Mouse (Mus musculus): ENCODE data around the gene AL732309.1. TPM values are rescaled to one million over a fixed set of nuclear protein-coding genes. Genes with fewer than 3 reads are reported as not detected.

Gene AL732309.1
- polyA plus RNA-seq, 1 experiment from 2014 or later = 5.3 TPM

GRCm38 (mm10) chr2:25213266-25213865 lies 33.3 kb downstream of the AL732309.1 start:
- WGBS = 65% methylated on average over 23 of the region's 23 CpGs
- H3K9ac ChIP-seq = no peak overlapping the region
- H3K4me1 ChIP-seq (replicated peaks; ENCODE audit: control insufficient read depth, insufficient read depth, low read length) = peaks cover 17% of the 10 kb centered on the region
- H3K27me3 ChIP-seq (ENCODE audit: control insufficient read depth, insufficient read depth, low read length) = no peaks in the 10 kb centered on the region
- H3K4me3 ChIP-seq (replicated peaks; ENCODE audit: low read length) = no peak overlapping the region
- no peak overlapping the region for H3K27ac ChIP-seq
- no peaks in the 10 kb centered on the region for H3K9me3 ChIP-seq (ENCODE audit: control insufficient read depth, low read length)
- ATAC-seq (ENCODE audit: low FRiP score) (no peak), DNase-seq (ENCODE audit: low spot score) (no peak)
- H3K36me3 ChIP-seq (replicated peaks; ENCODE audit: control insufficient read depth, insufficient read depth) = peaks cover 9% of the 10 kb centered on the region; the same call in 1 of the 2 replicates
- no peak overlapping the region for H3K4me2 ChIP-seq (replicated peaks)

DNA sequence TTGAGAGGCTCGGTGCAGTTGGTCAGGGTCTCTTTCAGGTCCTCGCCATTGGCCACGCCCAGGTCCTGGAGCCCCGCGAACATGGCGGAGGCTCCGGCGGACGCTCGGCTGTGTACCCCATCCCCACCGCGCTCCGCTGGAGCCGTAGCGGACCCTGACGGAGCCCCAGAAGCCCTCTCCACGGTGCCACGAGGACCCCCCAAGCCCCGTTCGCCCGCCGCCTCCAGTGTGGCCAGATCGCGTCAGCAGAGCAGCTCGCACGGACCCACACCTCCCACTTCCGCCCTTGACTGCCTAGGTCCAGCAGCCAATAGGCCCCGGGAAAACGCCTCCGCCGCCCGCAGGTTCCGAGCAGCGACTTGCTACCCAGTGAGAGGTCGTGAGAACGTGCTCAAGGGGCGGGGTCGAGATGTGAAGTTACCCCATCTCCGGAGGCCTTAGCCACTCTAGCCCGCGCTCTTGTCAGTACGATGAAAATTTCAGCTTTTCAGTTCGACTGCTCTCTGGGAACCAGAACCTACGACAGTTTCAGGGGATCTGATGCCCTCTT lies 35.5 kb downstream of the AL732309.1 start, which contains the start of gene Nelfb:
Gene Nelfb, minus strand, starts transcription at position 369 of the 550 bp plus-strand sequence.
- Histone ChIP-seq H3K9me3 (ENCODE audit: control insufficient read depth, low read length) (no peaks in the 10 kb centered on the region), H3K27me3 (ENCODE audit: control insufficient read depth, insufficient read depth, low read length) (no peaks in the 10 kb centered on the region), H3K27ac (peak within 1 kb of the TSS; percentile 93), H3K9ac (peak within 1 kb of the TSS; percentile 95), H3K4me3 (replicated peaks; ENCODE audit: low read length) (peak within 1 kb of the TSS; percentile 97), H3K4me1 (replicated peaks; ENCODE audit: control insufficient read depth, insufficient read depth, low read length) (peaks cover 17% of the 10 kb centered on the region), H3K4me2 (replicated peaks) (peak within 1 kb of the TSS; percentile 90), H3K36me3 (replicated peaks; ENCODE audit: control insufficient read depth, insufficient read depth) (peaks cover 21% of the 10 kb centered on the region)
- 0% methylated on average over 44 of the region's 44 CpGs for WGBS
- peak; percentile 89 for ATAC-seq (ENCODE audit: low FRiP score)
- DNase-seq (ENCODE audit: low spot score) = peak; percentile 83

GRCm38 (mm10) chr2:25210686-25211085 lies 36.0 kb downstream of the AL732309.1 start:
- no peaks in the 10 kb centered on the region for H3K27me3 ChIP-seq (ENCODE audit: control insufficient read depth, insufficient read depth, low read length)
- WGBS = under 1% methylated on average over 24 of the region's 24 CpGs
- peak overlapping the region; percentile 90 for H3K4me2 ChIP-seq (replicated peaks)
- peak overlapping the region; percentile 93 for H3K27ac ChIP-seq
- peaks cover 26% of the 10 kb centered on the region for H3K36me3 ChIP-seq (replicated peaks; ENCODE audit: control insufficient read depth, insufficient read depth)
- no peaks in the 10 kb centered on the region for H3K9me3 ChIP-seq (ENCODE audit: control insufficient read depth, low read length)
- peaks cover 17% of the 10 kb centered on the region for H3K4me1 ChIP-seq (replicated peaks; ENCODE audit: control insufficient read depth, insufficient read depth, low read length)
- peak overlapping the region; percentile 95 for H3K9ac ChIP-seq
- peak overlapping the region; percentile 97 for H3K4me3 ChIP-seq (replicated peaks; ENCODE audit: low read length)
- ATAC-seq (ENCODE audit: low FRiP score) (no peak; the same call in 1 of the 2 replicates), DNase-seq (ENCODE audit: low spot score) (no peak)

GRCm38 (mm10) chr2:25207593-25207992 lies 39.1 kb downstream of the AL732309.1 start:
- Histone ChIP-seq H3K9me3 (ENCODE audit: control insufficient read depth, low read length) (no peaks in the 10 kb centered on the region), H3K36me3 (replicated peaks; ENCODE audit: control insufficient read depth, insufficient read depth) (peaks cover 57% of the 10 kb centered on the region), H3K27ac (no peak overlapping the region), H3K9ac (no peak overlapping the region), H3K4me2 (replicated peaks) (no peak overlapping the region), H3K27me3 (ENCODE audit: control insufficient read depth, insufficient read depth, low read length) (no peaks in the 10 kb centered on the region), H3K4me1 (replicated peaks; ENCODE audit: control insufficient read depth, insufficient read depth, low read length) (peaks cover 17% of the 10 kb centered on the region), H3K4me3 (replicated peaks; ENCODE audit: low read length) (no peak overlapping the region)
- 83% methylated on average over 1 of the region's 1 CpGs for WGBS
- DNase-seq (ENCODE audit: low spot score) (no peak), ATAC-seq (ENCODE audit: low FRiP score) (no peak)

DNA sequence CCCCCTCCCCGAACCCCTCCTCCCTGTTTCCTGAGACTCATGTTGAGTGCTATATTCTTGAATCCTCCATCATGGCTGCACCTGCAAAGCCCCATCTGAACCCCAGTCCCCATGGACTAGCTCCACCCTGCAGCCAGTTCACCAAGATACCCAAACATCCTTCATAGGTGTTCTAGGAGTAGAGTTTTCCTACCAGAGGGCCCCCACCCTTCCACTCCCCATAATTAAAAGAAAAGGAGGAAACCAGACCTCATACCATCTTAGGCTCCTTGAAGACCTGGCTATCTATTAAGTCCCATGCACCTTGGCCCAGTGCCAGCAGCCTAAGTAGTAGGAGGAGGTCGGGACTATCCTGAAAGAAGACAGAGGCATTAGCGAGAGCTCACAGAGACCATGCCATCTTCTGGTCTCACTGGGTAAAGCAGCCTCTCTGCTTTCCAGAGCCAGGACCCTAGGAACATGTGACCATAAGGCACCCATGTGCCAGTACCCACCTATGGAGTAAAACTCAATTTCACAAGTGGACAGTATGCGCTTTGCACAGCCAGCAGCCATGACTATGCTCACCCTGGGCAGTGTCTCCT lies 42.9 kb downstream of the AL732309.1 start:
- H3K27me3 ChIP-seq (ENCODE audit: control insufficient read depth, insufficient read depth, low read length) = no peaks in the 10 kb centered on the region
- H3K9ac ChIP-seq = no peak overlapping the region
- no peak overlapping the region for H3K4me3 ChIP-seq (replicated peaks; ENCODE audit: low read length)
- H3K4me1 ChIP-seq (replicated peaks; ENCODE audit: control insufficient read depth, insufficient read depth, low read length) = peaks cover 2% of the 10 kb centered on the region; the same call in 1 of the 2 replicates
- H3K27ac ChIP-seq = no peak overlapping the region
- WGBS = 62% methylated on average over 4 of the region's 4 CpGs
- peaks cover 89% of the 10 kb centered on the region for H3K36me3 ChIP-seq (replicated peaks; ENCODE audit: control insufficient read depth, insufficient read depth)
- H3K9me3 ChIP-seq (ENCODE audit: control insufficient read depth, low read length) = no peaks in the 10 kb centered on the region
- no peak for ATAC-seq (ENCODE audit: low FRiP score)
- DNase-seq (ENCODE audit: low spot score) = no peak
- no peak overlapping the region for H3K4me2 ChIP-seq (replicated peaks)

GRCm38 (mm10) chr2:25200631-25201030 lies 46.0 kb downstream of the AL732309.1 start:
- Histone ChIP-seq H3K9me3 (ENCODE audit: control insufficient read depth, low read length) (no peaks in the 10 kb centered on the region), H3K4me1 (replicated peaks; ENCODE audit: control insufficient read depth, insufficient read depth, low read length) (no peaks in the 10 kb centered on the region), H3K4me2 (replicated peaks) (no peak overlapping the region), H3K27me3 (ENCODE audit: control insufficient read depth, insufficient read depth, low read length) (peaks cover 12% of the 10 kb centered on the region), H3K27ac (no peak overlapping the region), H3K9ac (no peak overlapping the region), H3K36me3 (replicated peaks; ENCODE audit: control insufficient read depth, insufficient read depth) (peaks cover 78% of the 10 kb centered on the region), H3K4me3 (replicated peaks; ENCODE audit: low read length) (no peak overlapping the region)
- DNase-seq (ENCODE audit: low spot score) (no peak), ATAC-seq (ENCODE audit: low FRiP score) (no peak)
- 100% methylated on average over 2 of the region's 2 CpGs for WGBS

- Histone ChIP-seq H3K4me1 (replicated peaks; ENCODE audit: control insufficient read depth, insufficient read depth, low read length) (no peaks in the 10 kb centered on the region), H3K36me3 (replicated peaks; ENCODE audit: control insufficient read depth, insufficient read depth) (peaks cover 51% of the 10 kb centered on the region), H3K9me3 (ENCODE audit: control insufficient read depth, low read length) (no peaks in the 10 kb centered on the region), H3K4me2 (replicated peaks) (no peak overlapping the region), H3K27me3 (ENCODE audit: control insufficient read depth, insufficient read depth, low read length) (peaks cover 25% of the 10 kb centered on the region), H3K4me3 (replicated peaks; ENCODE audit: low read length) (no peak overlapping the region), H3K9ac (no peak overlapping the region), H3K27ac (no peak overlapping the region)
- ATAC-seq (ENCODE audit: low FRiP score) (no peak), DNase-seq (ENCODE audit: low spot score) (no peak)
Measured at GRCm38 (mm10) chr2:25197946-25198345, 48.7 kb downstream of the AL732309.1 start.

GRCm38 (mm10) chr2:25197191-25197590 lies 49.5 kb downstream of the AL732309.1 start:
- 30% methylated on average over 2 of the region's 2 CpGs for WGBS
- Histone ChIP-seq H3K4me3 (replicated peaks; ENCODE audit: low read length) (no peak overlapping the region), H3K4me1 (replicated peaks; ENCODE audit: control insufficient read depth, insufficient read depth, low read length) (no peaks in the 10 kb centered on the region), H3K4me2 (replicated peaks) (0 out of 2 replicates have a peak overlapping the region, but pooled peaks have one; percentile 4), H3K9me3 (ENCODE audit: control insufficient read depth, low read length) (no peaks in the 10 kb centered on the region), H3K27me3 (ENCODE audit: control insufficient read depth, insufficient read depth, low read length) (peaks cover 25% of the 10 kb centered on the region), H3K27ac (no peak overlapping the region), H3K36me3 (replicated peaks; ENCODE audit: control insufficient read depth, insufficient read depth) (peaks cover 43% of the 10 kb centered on the region), H3K9ac (no peak overlapping the region)
- DNase-seq (ENCODE audit: low spot score) (no peak), ATAC-seq (ENCODE audit: low FRiP score) (no peak)

GRCm38 (mm10) chr2:25196172-25196954 lies 50.3 kb downstream of the AL732309.1 start, which contains the start of gene Tor4a:
Tor4a (minus strand) TSS chr2:25196886.
- Histone ChIP-seq H3K9me3 (ENCODE audit: control insufficient read depth, low read length) (no peaks in the 10 kb centered on the region), H3K9ac (no peak within 1 kb of the TSS), H3K4me2 (replicated peaks) (peak within 1 kb of the TSS; percentile 25), H3K4me3 (replicated peaks; ENCODE audit: low read length) (no peak within 1 kb of the TSS; the same call in 1 of the 2 replicates), H3K27me3 (ENCODE audit: control insufficient read depth, insufficient read depth, low read length) (peaks cover 25% of the 10 kb centered on the region), H3K27ac (no peak within 1 kb of the TSS), H3K36me3 (replicated peaks; ENCODE audit: control insufficient read depth, insufficient read depth) (peaks cover 35% of the 10 kb centered on the region), H3K4me1 (replicated peaks; ENCODE audit: control insufficient read depth, insufficient read depth, low read length) (no peaks in the 10 kb centered on the region)
- 18% methylated on average over 8 of the region's 8 CpGs for WGBS
- no peak for ATAC-seq (ENCODE audit: low FRiP score)
- DNase-seq (ENCODE audit: low spot score) = no peak
